Mouse (Mus musculus): ENCODE measurements around the gene B3gnt9.

GRCm38 (mm10) chr8:105225272-105225593, 29.7 kb downstream of the B3gnt9 start:
- TF ChIP-seq CTCF (IDR thresholded peaks at IDR 0.05; ENCODE audit: borderline replicate concordance, control insufficient read depth, extremely low read depth, insufficient read depth, low read length, poor library complexity) = 0 out of 2 replicates have a peak, but pooled peaks have one; percentile 8
- TF ChIP-seq POLR2A (IDR thresholded peaks at IDR 0.05; ENCODE audit: control insufficient read depth, extremely low read depth, insufficient read depth, low read length, poor library complexity) = no peak

Measured in thymus, adult 2 months (tissue).